Mouse (Mus musculus): ENCODE measurements around the gene Naip5.
"Not testable (repeated sequence)": the region's sequence is repeated elsewhere in the genome, so short reads cannot be mapped to it uniquely, and the experiment has no call there.

Gene Naip5

DNA sequence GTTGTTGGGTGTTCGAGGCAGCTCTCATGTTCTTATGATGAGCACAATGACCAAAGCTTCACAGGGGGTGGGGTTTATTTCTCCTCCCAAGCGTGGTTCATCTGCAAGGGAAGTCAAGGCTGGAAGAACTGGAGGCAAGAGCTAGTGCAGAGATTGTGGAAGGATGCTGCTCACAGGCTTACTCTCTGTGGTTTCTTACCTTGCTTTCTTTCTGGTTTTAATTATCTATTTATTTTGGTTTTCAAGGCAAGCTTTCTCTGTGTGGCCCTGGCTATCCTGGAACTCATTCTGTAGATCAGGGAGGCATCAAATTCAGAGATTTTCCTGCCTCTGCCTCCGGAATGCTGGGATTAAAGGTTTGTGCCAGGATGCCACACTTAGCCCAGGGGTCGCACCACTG, at the start of gene Naip5:
TSS of gene Naip5 (minus strand) at position 101 of the 400 bp plus-strand sequence.
- not testable (repeated sequence) for DNase-seq (ENCODE audit: low read depth, low spot score)

DNA sequence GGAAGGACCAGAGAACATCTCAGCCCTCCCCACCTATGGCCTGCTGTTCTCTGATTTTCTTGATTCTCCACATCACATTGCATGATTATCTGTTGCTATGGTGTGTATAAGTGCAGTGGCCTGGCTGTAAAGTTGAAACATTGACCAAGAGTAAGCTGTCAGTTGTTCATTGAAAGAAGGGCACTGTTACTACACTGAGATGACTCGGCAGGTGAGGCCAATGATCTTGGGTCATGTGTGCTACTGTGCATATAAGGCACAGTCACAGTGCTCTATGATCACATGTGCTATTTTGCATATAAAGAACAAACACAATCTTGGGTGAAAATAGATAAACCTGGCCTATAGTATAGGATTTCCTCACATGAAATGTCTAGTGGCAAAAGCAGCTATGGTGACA, 38.5 kb upstream of the Naip5 start:
- no peak for DNase-seq (ENCODE audit: low read depth, low spot score)

DNA sequence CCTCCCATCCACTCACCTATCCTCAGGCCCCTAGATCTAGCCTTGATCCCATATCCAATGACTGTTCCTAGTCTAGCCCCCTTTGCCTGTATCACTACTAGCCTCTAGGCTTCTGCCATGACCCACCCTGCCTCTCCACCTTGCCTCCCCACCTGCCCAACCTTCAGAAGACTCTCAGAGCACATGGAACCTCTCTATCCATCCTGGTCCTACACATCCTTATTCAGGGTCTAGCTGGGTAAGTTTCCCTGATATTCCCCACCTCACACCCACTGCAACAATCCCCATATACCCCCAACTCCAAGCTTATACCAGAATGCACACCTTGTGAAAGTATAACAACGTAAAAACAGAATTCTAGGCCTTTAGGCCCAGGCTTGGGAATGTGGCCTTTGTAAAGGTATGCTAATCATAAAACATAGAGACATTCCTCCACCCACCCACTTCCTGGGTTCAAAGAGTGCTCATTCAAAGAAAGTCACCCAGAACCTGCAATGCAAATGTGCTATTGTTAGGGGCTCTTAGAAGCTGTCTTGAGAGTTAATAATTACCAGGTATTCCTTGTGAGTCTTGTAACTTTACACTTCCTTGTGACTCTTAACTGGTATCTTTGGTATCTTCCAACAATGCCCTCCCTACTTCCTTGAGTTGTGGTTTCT, 25.5 kb upstream of the Naip5 start:
- not testable (repeated sequence) for DNase-seq (ENCODE audit: low read depth, low spot score)

DNA sequence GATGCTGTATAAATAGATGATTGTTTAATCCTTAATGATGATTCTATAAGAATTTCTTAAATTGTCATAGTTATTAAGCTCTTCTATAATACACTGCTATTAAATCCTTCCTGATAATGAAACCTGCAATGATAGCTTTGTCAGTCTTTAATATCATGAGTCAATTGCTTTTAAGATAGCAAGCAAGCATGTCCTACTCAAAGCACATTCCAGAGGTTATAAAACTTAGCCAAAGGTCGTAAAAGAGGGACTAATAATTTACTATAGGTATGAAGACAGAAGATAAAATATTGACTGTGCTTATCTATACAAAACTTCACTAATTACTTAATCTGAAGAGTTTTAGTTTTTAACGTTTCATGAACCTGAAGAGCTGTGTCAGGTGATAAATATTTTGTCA, 10.9 kb upstream of the Naip5 start:
- not testable (repeated sequence) for DNase-seq (ENCODE audit: low read depth, low spot score)

DNA sequence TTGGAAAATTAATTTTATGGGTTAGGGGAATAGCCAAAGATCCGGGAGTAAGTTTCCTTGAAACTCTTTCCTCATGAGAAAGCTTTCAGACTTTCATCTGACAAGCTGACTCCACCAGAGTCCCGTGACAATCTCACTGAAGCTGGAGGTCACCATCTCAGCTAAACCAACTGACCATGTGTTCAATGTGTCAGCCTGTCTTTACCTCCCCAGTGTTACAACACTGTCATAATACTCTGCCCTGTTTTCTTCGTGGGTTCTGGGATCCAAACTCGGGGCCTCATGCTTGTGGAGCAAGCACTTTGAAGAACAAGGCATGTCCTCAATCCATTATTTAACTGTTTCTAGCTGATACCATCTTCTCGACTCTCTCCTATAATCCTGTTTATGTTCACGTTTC, 9.8 kb upstream of the Naip5 start:
- DNase-seq (ENCODE audit: low read depth, low spot score) = not testable (repeated sequence)

DNA sequence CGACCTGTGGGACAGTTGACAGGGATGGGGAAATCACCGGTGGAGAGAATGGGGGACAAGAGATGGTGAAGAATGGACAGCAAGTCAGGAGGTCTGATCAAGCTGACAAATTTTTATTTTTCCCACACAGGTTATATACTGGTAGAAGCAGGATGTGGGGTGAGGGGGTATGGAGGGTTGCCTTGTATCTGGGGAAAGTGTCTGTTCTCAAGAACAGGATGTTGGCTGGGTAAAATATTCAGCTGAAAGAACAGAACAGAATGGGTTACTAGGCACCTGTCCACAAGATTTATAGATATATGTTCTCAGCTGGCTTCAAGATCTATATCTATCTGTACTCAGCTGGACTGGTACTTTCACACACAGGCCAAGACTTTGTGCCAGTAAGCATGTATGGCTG, 5.8 kb upstream of the Naip5 start:
- not testable (repeated sequence) for DNase-seq (ENCODE audit: low read depth, low spot score)

DNA sequence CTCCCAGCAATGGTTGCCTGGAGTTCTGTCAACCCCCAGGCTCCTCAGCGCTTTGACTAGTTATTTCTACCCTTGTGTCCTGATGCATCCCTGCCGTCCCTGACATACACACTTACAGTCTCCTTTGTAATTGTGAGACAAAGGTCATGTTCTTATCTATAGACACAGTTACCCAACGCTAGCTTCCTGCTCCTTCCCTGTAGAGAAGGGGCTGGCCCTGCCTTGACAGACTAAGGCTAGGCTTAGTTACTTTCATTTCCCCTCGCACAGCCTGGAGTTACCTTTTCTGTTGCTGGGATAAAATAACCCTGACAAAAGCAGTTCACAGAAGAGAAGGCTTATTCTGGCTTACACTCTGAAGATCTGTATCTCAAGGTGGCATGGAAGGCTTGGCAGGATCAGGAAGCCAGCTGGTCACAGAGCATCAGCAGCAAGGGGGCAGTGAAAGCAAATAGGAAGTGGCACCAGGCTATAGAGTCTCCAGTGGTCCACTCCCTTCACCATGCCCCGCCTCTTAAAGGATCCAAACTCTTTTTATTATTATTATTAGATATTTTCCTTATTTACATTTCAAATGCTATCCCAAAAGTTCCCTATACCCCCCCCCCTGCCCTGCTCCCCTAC, 885 bp upstream of the Naip5 start:
- DNase-seq (ENCODE audit: low read depth, low spot score) = not testable (repeated sequence)

DNA sequence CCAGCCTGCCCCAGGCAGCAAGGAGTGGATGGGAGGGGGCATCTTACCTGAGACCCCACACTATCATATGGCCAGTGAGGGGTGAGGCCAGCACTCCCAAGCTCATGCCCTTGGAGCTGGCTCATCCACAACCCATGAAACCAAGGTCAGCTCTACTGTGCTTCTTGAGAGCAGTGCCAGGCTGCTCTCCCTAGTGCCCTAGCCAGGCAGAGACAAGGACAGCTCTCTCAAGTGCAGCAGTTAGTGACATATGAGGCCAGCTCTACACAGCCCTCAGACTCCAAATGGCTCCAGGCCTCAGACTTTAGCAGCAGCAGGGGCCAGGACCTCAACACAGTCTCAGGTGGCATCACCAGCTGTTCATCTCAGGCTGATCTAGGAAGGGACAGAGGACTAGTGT, 2.4 kb downstream of the Naip5 start:
- no peak for DNase-seq (ENCODE audit: low read depth, low spot score)

DNA sequence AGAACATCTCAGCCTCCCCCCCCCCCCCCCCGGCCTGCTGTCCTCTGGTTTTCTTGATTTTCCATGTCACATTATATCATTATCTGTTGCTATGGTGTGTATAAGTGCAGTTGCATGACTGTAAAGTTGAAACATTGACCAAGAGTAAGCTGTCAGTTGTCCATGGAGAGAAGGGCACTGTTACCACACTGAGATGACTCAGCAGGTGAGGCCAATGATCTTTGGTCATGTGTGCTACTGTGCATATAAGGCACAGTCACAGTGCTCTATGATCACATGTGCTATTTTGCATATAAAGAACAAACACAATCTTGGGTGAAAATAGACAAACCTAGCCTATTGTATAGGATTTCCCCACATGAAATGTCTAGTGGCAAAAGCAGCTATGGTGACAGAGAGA, 32.4 kb downstream of the Naip5 start:
- DNase-seq (ENCODE audit: low read depth, low spot score) = not testable (repeated sequence)

DNA sequence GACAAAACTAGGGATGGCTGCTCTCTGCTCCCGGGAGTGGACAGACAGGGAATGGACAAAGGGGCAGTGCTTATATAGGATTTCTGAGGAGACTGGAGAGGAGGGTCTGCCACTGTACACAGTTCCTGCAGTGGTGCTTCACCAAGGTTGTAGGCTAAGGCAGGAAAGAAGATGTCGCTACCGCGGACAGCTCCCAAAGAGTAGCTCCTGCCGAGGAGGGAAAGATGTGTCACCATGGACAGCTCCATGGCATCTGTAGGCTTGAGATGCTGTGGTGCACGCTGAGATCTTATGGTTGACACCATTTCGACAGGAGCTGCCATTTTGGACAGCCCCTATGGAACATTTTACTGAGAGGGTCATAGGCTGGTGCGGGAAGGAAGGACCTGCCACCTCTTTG, 35.6 kb downstream of the Naip5 start:
- peak; percentile 16 for DNase-seq (ENCODE audit: low read depth, low spot score)

DNA sequence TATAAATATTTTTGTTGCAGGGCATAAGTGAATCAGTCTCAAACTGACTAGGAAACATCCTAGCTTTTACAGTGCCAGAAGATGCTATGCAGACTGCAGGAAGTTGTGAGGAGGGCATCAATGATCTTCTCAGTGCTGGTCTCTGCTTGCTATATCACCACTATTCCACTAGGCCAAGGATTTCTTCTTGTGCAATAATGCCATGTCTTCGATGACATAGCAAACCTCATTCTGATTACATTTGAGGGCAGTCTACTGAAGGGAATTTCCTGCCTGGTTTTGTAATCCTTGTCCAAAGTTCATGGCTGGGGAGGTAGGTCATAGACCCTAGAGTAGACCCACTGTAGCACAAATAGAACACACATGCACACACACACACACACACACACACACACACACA, 42.8 kb downstream of the Naip5 start:
- DNase-seq (ENCODE audit: low read depth, low spot score) = no peak

DNA sequence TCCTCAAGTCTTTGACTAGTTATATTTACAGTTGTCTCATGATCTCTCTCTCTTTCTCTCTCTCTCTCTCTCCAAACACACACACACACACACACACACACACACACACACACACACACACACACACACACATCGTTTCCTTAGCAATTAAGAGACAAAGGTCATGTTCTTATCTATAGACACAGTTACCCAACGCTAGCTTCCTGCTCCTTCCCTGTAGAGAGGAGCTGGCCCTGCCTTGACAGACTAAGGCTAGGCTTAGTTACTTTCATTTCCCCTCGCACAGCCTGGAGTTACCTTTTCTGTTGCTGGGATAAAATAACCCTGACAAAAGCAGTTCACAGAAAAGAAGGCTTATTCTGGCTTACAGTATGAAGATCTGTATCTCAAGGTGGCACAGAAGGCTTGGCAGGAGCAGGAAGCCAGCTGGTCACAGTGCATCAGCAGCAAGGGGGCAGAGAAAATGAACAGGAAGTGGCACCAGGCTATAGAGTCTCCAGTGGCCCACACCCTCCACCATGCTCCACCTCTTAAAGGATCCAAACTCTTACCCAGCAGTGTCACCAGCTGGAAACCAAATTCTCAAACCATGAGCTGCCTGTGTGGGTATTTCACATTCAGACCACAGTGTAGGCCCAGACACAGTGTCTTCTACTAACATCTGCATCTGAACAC, 44.3 kb downstream of the Naip5 start, which contains the start of gene Naip2:
TSS of gene Naip2 (minus strand) at position 434 of the 675 bp plus-strand sequence.
- DNase-seq (ENCODE audit: low read depth, low spot score) = peak; percentile 52

DNA sequence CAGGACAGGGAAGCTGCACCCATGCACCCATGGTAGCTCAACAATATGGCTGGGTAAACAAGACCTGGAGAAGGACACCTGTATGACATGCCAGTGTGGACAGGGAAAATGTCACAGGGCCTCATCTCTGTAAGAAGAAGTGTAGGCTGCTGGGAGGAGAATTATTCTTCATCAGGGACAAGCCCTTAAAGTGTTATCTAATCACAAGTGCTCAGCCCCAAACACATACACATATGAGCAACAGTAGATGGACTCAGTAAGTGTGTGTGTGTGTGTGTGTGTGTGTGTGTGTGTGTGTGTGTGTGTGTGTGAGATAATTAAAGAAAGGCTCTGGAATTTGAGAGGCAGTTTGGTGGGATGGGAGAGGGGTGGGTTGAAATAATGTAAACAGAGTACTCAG, 45.3 kb downstream of the Naip5 start:
- no peak for DNase-seq (ENCODE audit: low read depth, low spot score)

DNA sequence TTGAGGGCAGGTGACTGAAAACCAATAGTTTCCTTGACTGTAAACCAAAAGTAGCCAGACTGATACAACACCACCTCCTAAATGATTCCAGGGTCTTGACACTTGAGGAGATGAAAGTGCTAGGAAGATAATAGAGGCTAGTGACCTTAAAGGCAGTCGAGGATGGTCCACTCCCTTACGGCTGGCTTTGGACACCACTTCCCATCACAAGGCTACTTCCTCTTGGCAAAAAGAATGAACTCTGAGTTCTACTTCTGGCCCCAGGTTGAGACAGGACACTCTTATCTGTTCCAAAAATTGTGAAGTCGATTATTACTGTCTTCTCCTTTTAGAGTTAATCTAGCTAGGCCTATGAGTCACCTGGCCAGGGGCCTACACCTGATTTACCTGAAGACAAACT, 50.7 kb downstream of the Naip5 start:
- DNase-seq (ENCODE audit: low read depth, low spot score) = no peak

DNA sequence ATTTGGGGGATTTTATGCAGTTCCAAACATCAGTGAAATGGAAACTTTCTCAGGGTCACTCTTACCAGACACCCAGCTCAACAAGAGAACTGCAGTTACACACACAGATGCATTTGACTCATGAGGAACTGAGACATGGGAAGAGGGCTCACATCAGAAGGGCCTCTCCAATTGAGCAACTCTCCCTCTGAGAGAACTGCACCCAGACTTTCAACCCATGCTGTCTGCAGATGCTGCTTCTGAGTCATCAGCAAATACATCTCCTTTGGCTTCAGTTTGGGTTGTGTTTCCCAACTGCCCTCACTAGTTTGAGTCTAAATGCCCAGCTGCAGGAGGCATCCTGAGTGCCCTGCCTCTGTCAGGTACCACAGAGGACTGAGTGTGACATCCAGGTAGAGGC, 63.0 kb downstream of the Naip5 start:
- not testable (repeated sequence) for DNase-seq (ENCODE audit: low read depth, low spot score)

DNA sequence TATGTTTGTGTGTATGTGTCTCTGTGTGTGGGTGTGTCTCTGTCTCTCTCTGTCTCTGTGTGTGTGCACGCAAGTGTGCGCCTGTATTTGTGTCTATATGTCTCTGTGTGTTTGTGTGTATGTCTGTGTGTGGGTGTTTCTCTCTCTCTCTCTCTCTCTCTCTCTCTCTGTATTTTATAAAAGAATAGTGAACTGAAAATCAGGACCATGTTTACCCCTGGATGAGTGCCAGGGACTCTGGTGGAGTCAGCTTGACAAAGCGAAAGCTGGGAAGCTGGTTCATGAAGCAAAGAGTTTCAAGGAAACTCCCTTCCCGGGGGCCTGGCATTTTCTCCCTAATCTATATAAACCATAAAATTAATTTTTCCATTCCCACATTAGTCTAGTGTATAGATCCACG, 71.8 kb downstream of the Naip5 start:
- DNase-seq (ENCODE audit: low read depth, low spot score) = not testable (repeated sequence)

DNA sequence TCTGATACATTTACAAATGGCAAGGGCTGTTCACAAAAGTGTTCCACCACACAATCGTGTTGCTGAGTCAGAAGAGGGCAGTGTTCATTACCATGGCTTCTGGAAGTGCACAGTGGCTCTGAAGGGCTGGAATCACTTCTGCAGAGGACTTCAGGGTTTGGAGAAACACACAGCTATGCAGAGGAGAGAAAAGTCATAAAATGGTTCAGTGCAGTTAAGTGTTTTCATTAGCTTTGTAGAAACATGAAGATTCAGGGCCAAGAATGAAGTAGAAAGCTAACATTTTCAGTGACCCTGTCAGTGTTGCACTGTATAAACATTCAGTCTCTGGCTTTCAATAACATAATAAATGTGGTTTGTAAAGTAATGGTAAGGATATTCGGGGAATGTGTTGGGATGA, 79.7 kb downstream of the Naip5 start:
- DNase-seq (ENCODE audit: low read depth, low spot score) = not testable (repeated sequence)

DNA sequence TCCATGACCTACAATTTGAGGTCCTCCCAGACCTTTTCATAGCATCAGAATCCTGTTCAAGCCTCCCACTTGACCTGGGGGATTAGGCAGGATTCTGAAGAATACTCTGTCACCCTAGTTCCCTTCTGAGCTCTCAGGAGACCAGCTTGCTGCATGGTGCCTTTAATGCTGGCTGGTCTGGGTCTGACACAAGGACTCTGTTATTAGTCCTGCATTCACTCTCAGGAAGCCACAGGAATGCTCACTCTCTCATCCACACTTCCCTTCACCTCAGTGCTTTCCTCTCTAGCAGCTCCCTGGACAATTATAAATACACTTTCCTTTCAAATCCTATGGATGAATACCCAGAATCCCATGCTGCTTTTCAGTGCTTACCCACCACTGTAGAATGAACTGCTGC, 83.7 kb downstream of the Naip5 start:
- not testable (repeated sequence) for DNase-seq (ENCODE audit: low read depth, low spot score)

Data from CD4-positive helper T cell, adult 2 months (primary cell).